Mouse (Mus musculus): Measurements from ENCODE around the gene Tspear.

- TF ChIP-seq CTCF (IDR thresholded peaks at IDR 0.05; ENCODE audit: low read depth) = no peak
- no peak for TF ChIP-seq EP300 (optimal IDR thresholded peaks at IDR 0.05)
These were observed 102.3 kb downstream of the Tspear start for GRCm38 (mm10) chr10:77788621-77789020.

Measured in stomach, postnatal 0 days (tissue).